Mouse (Mus musculus): Measurements from ENCODE around the gene Ppp1cc.

DNA sequence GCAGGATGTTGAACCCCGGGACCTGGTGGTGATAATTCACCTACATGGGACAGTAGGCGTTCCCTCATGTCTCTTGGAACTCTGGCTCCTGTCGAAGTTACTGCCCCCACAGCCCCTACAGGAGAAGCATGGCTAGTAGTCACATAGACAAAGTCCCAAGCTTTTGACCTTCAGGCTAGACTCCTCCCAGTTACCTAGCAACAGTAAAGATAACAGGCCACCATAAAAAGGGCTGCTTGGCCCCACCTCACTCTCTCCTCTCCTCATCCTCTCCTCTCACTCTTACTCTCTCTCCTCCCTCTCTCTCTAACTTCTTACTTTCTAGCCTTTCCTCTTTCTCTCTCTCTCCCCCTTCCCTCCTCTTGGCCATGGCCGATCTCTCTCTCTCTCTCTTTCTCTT, 42.8 kb downstream of the Ppp1cc start:
- TF ChIP-seq CTCF (IDR thresholded peaks at IDR 0.05; ENCODE audit: low read depth) (no peak), EP300 (IDR thresholded peaks at IDR 0.05; ENCODE audit: low read depth) (no peak)
